Mouse (Mus musculus) stomach, embryonic 14.5 days (tissue): Measurements from ENCODE around the gene Shcbp1. TPM values are rescaled to one million over a fixed set of nuclear protein-coding genes. Genes with fewer than 3 reads are reported as not detected.
"Not testable (repeated sequence)": the region's sequence is repeated elsewhere in the genome, so short reads cannot be mapped to it uniquely, and the experiment has no call there.

Experiments used
- ATAC-seq: fragments of 200-750 bp; cut with Nextera tagmentation; 2 replicates; pipeline ENCODE4 v1.8.0; 2017; ENCODE audit warnings: low read depth, moderate TSS enrichment; ENCODE audit not compliant: insufficient number of reproducible peaks, insufficient read depth, low FRiP score
- H3K27ac ChIP-seq: fragments of 300-500 bp; sonication (generic); 2 replicates; pipeline ENCODE4 v1.5.1; 2014; ENCODE audit warnings: mild to moderate bottlenecking, low read length, moderate library complexity, mixed read lengths
- H3K27me3 ChIP-seq: fragments of 300-500 bp; sonication (generic); 2 replicates; pipeline ENCODE4 v1.6.1; 2014; ENCODE audit warnings: low read length, control low read depth, mixed read lengths; ENCODE audit not compliant: control insufficient read depth, insufficient read depth
- H3K36me3 ChIP-seq: fragments of 300-500 bp; sonication (generic); 2 replicates; pipeline ENCODE4 v1.6.1; 2014; ENCODE audit warnings: mild to moderate bottlenecking, control low read depth, low read length, moderate library complexity, mixed read lengths; ENCODE audit not compliant: control insufficient read depth, insufficient read depth
- H3K4me1 ChIP-seq: fragments of 300-500 bp; sonication (generic); 2 replicates; pipeline ENCODE4 v1.6.1; 2014; ENCODE audit warnings: low read length, control low read depth, mixed read lengths; ENCODE audit not compliant: control insufficient read depth, insufficient read depth
- H3K4me2 ChIP-seq: fragments of 300-500 bp; sonication (generic); replicated peaks from 2 replicates; pipeline ENCODE4 v1.6.1; 2014; ENCODE audit warnings: low read depth, low read length, control low read depth
- H3K4me3 ChIP-seq: fragments of 300-500 bp; sonication (generic); 2 replicates; pipeline ENCODE4 v1.5.1; 2014; ENCODE audit warnings: low read depth, low read length, control low read depth
- H3K9ac ChIP-seq: fragments of 300-500 bp; sonication (generic); replicated peaks from 2 replicates; pipeline ENCODE4 v1.6.1; 2014; ENCODE audit warnings: low read depth, mild to moderate bottlenecking, control low read depth, low read length, moderate library complexity, mixed read lengths
- H3K9me3 ChIP-seq: fragments of 300-500 bp; sonication (generic); 2 replicates; pipeline ENCODE4 v1.6.1; 2016; ENCODE audit warnings: low read depth, low read length, control low read depth; ENCODE audit not compliant: control insufficient read depth
- WGBS: fragments of 180-500 bp; shearing (Covaris S2); extraction: QIAGEN DNeasy Blood & Tissue Kit; methylation state at CpG from one replicate; pipeline ENCODE4 v1.1.7; 2014; 5-methylcytosine and 5-hydroxymethylcytosine counted together
- polyA plus RNA-seq: library from polyadenylated mRNA; unstranded; fragments of >200 nt; fragmentation: Nextera tagmentation; extraction: Ambion mirVana; gene quantifications from 2 replicates; pipeline ENCODE4 v1.2.1, GENCODE M21; 2014

The Shcbp1 gene
- polyA plus RNA-seq, 1 experiment from 2014 or later = 70.4 TPM

- not testable (repeated sequence) for H3K4me2 ChIP-seq, H3K27ac ChIP-seq, H3K36me3 ChIP-seq, H3K4me1 ChIP-seq, H3K9ac ChIP-seq, H3K4me3 ChIP-seq, H3K9me3 ChIP-seq, H3K27me3 ChIP-seq, ATAC-seq
- WGBS = 65% methylated on average over 5 of the region's 5 CpGs
Measured at GRCm38 (mm10) chr8:4708346-4708745, 71.0 kb downstream of the Shcbp1 start.

GRCm38 (mm10) chr8:4707916-4708315 lies 71.5 kb downstream of the Shcbp1 start:
- H3K4me1 ChIP-seq, H3K27me3 ChIP-seq, H3K36me3 ChIP-seq, H3K9ac ChIP-seq, H3K9me3 ChIP-seq, H3K27ac ChIP-seq, H3K4me3 ChIP-seq, H3K4me2 ChIP-seq, ATAC-seq: not testable (repeated sequence)
- 82% methylated on average over 7 of the region's 7 CpGs for WGBS

- Histone ChIP-seq H3K4me2 (no peak overlapping the region), H3K4me3 (no peak overlapping the region), H3K36me3 (no peaks in the 10 kb centered on the region), H3K9me3 (no peaks in the 10 kb centered on the region), H3K4me1 (no peaks in the 10 kb centered on the region), H3K27me3 (no peaks in the 10 kb centered on the region), H3K27ac (no peak overlapping the region), H3K9ac (no peak overlapping the region)
- no peak for ATAC-seq
- WGBS = 68% methylated on average over 1 of the region's 1 CpGs
Measured at GRCm38 (mm10) chr8:4691634-4692033, 87.7 kb downstream of the Shcbp1 start.

Other genes with a start within 250 kb of the Shcbp1 start
- 11.7 and 17.0 TPM in 2 replicates for gene Zfp958, start 166.4 kb downstream of the Shcbp1 start, polyA plus RNA-seq